Mouse (Mus musculus) CH12.LX (cell line): ENCODE measurements around the gene Triobp.

Experiments
- CHD2 ChIP-seq: IDR thresholded peaks from 2 replicates; pipeline ENCODE4 v1.6.1; 2011; ENCODE audit warnings: low read length, improper control_type of control experiment
- CTCF ChIP-seq, 2 experiments: IDR thresholded peaks in 1 of 2; conservative IDR thresholded peaks in 1 of 2; 2 replicates each; pipeline ENCODE4 v1.5.1; 2011 to 2012; ENCODE audit warnings: low read depth in 2 of 2, low read length in 2 of 2, improper control_type of control experiment in 1 of 2, inconsistent platforms in 1 of 2, mild to moderate bottlenecking in 1 of 2, moderate library complexity in 1 of 2
- EP300 ChIP-seq: IDR thresholded peaks from 2 replicates; pipeline ENCODE4 v1.6.1; 2011; ENCODE audit warnings: low read length, improper control_type of control experiment
- HCFC1 ChIP-seq: IDR thresholded peaks from 2 replicates; pipeline ENCODE4 v1.6.1; 2012; ENCODE audit warnings: low read depth, mild to moderate bottlenecking, inconsistent platforms, low read length, improper control_type of control experiment
- JUN ChIP-seq: IDR thresholded peaks from 2 replicates; pipeline ENCODE4 v1.6.1; 2011; ENCODE audit warnings: low read depth, mild to moderate bottlenecking, low read length, improper control_type of control experiment, moderate library complexity; ENCODE audit not compliant: insufficient read depth
- MAFK ChIP-seq: IDR thresholded peaks from 2 replicates; pipeline ENCODE4 v1.6.1; 2011; ENCODE audit warnings: low read length, improper control_type of control experiment; ENCODE audit not compliant: insufficient replicate concordance
- NRF1 ChIP-seq: IDR thresholded peaks from 2 replicates; pipeline ENCODE4 v1.6.1; 2014; ENCODE audit warnings: low read depth, mild to moderate bottlenecking, inconsistent platforms, low read length, improper control_type of control experiment, moderate library complexity
- POLR2A ChIP-seq: IDR thresholded peaks from 2 replicates; pipeline ENCODE4 v1.6.1; 2011; ENCODE audit warnings: low read depth, mild to moderate bottlenecking, improper control_type of control experiment, low read length
- USF1 ChIP-seq: IDR thresholded peaks from 2 replicates; pipeline ENCODE4 v1.6.1; 2014; ENCODE audit warnings: low read depth, mild to moderate bottlenecking, inconsistent platforms, low read length, improper control_type of control experiment

- TF ChIP-seq CTCF (conservative IDR thresholded peaks at IDR 0.05 in 1 of 2, IDR thresholded peaks at IDR 0.05 in 1 of 2; ENCODE audit: low read depth in 2 of 2, low read length in 2 of 2) (no peak), JUN (peak; percentile 23; the same call in 1 of the 2 replicates), MAFK (0 out of 2 replicates have a peak, but pooled peaks have one; percentile 47), CHD2 (no peak), USF1 (no peak), POLR2A (peak; percentile 56), NRF1 (peak; percentile 24; the same call in 1 of the 2 replicates), EP300 (peak; percentile 59; the same call in 1 of the 2 replicates), HCFC1 (peak; percentile 51)
Observed at GRCm38 (mm10) chr15:78927788-78928457, 19.6 kb upstream of the Triobp start.
